Mouse (Mus musculus): ENCODE measurements around the gene Psenen.

- no peak for TF ChIP-seq CTCF (IDR thresholded peaks at IDR 0.05; ENCODE audit: extremely low read depth, insufficient read depth, low read length)
- peak; percentile 95 for TF ChIP-seq POLR2A (IDR thresholded peaks at IDR 0.05; ENCODE audit: extremely low read depth, insufficient read depth, low read length)
These were observed 11.1 kb downstream of the Psenen start, which contains the start of the genes Hspb6 and Proser3 for GRCm38 (mm10) chr7:30552102-30553020.
